Comparison of ENCODE assay signal across 22 mouse cellular contexts in the genomic region with DNA sequence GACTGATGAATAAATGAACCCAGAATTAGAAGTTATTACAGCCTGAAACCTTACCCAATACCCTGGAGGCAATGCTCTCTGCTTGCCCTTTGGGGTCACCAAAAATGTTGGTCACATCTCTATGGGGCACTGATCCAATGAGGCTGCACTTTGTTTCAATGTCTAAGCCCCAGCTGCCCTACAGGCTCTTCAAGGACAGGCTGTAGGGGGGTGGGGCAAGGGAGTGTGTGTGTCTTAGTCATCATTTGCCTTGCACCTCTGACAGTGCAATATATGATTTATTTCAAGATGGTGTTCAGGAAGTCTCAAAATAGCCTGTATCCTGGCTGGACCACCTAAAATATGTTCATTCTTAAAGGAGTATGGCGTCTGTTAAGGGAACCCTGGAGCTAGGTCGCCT. TPM values are rescaled to one million over a fixed set of nuclear protein-coding genes. Genes with fewer than 3 reads are reported as not detected.
A peak's percentile ranks its signal among the peaks of the same experiment; 100 is the strongest.
DNase-seq lines count a peak whose midpoint lies in the region; ATAC-seq and TF ChIP-seq lines count a peak whose summit lies in the region.
"Had no signal": no experiment of that assay in that cellular context is flagged by ENCODE, and none has a peak within 500 bp of the region (broad histone marks: within the 10 kb centered on the region; RNA-seq: fewer than 3 reads in every experiment).

No protein-coding gene starts in this region.

- TF ChIP-seq EP300 in liver, postnatal 0 days (IDR thresholded peaks at IDR 0.05; ENCODE audit: low read depth): no peak

- H3K4me1 ChIP-seq in liver, postnatal 0 days (ENCODE audit: insufficient read depth): no peaks in the 10 kb centered on the region
- no peaks in the 10 kb centered on the region for H3K4me1 ChIP-seq in liver, embryonic 12.5 days
- H3K4me1 ChIP-seq in embryonic fibroblast, embryonic 13.5 days (ENCODE audit: control insufficient read depth, insufficient read depth, low read length): peaks cover 13% of the 10 kb centered on the region; the same call in 1 of the 2 replicates
- H3K4me1 ChIP-seq: embryonic facial prominence, embryonic 12.5 days; intestine, embryonic 15.5 days had no signal

- H3K27me3 ChIP-seq in liver, postnatal 0 days (ENCODE audit: insufficient read depth, low read length): no peaks in the 10 kb centered on the region
- H3K27me3 ChIP-seq in liver, embryonic 12.5 days (replicated peaks): 0 out of 2 replicates have a peak, but pooled peaks cover 3% of the 10 kb centered on the region
- H3K27me3 ChIP-seq: CH12.LX; embryonic facial prominence, embryonic 12.5 days; forebrain, embryonic 12.5 days; heart, embryonic 15.5 days; hindbrain, embryonic 13.5 days; intestine, embryonic 15.5 days had no signal

- H3K27ac ChIP-seq in liver, postnatal 0 days (ENCODE audit: low read depth): no peak overlapping the region
- H3K27ac ChIP-seq in liver, embryonic 12.5 days: no peak overlapping the region
- H3K27ac ChIP-seq in embryonic fibroblast, embryonic 13.5 days (ENCODE audit: insufficient read depth, low read length): 0 out of 2 replicates have a peak overlapping the region, but pooled peaks have one; percentile 86
- H3K27ac ChIP-seq: embryonic facial prominence, embryonic 12.5 days; forebrain, embryonic 12.5 days; heart, adult 2 months; heart, embryonic 15.5 days; hindbrain, embryonic 13.5 days; intestine, embryonic 15.5 days had no signal

- WGBS in liver, postnatal 0 days (ENCODE audit: insufficient replicate concordance): 43% methylated on average over 2 of the region's 2 CpGs
- WGBS in liver, embryonic 12.5 days (ENCODE audit: insufficient replicate concordance): 60% methylated on average over 2 of the region's 2 CpGs

- H3K4me3 ChIP-seq in liver, postnatal 0 days (ENCODE audit: low read depth, low read length): no peak overlapping the region
- no peak overlapping the region for H3K4me3 ChIP-seq in liver, embryonic 12.5 days
- no peak overlapping the region for H3K4me3 ChIP-seq in embryonic fibroblast, embryonic 13.5 days (ENCODE audit: insufficient read depth, low read length)
- H3K4me3 ChIP-seq: embryonic facial prominence, embryonic 12.5 days; forebrain, embryonic 12.5 days; heart, adult 2 months; heart, embryonic 15.5 days; hindbrain, embryonic 13.5 days; intestine, embryonic 15.5 days had no signal

- TF ChIP-seq POLR2A in embryonic fibroblast, embryonic 13.5 days (IDR thresholded peaks at IDR 0.05; ENCODE audit: low read depth, low read length): no peak

- no peak overlapping the region for H3K4me2 ChIP-seq in liver, postnatal 0 days (ENCODE audit: low read depth, low read length)
- no peak overlapping the region for H3K4me2 ChIP-seq in liver, embryonic 12.5 days
- H3K4me2 ChIP-seq: embryonic facial prominence, embryonic 12.5 days; forebrain, embryonic 12.5 days; heart, embryonic 11.5 days; heart, embryonic 15.5 days; hindbrain, embryonic 13.5 days; intestine, embryonic 15.5 days had no signal

- TF ChIP-seq CTCF in liver, postnatal 0 days (IDR thresholded peaks at IDR 0.05; ENCODE audit: low read depth): no peak
- TF ChIP-seq CTCF in embryonic fibroblast, embryonic 13.5 days (IDR thresholded peaks at IDR 0.05; ENCODE audit: borderline replicate concordance, insufficient read depth, low read length): no peak

- H3K36me3 ChIP-seq in liver, postnatal 0 days (replicated peaks; ENCODE audit: insufficient read depth, low read length): no peaks in the 10 kb centered on the region
- H3K36me3 ChIP-seq in liver, embryonic 12.5 days: no peaks in the 10 kb centered on the region
- H3K36me3 ChIP-seq: embryonic facial prominence, embryonic 12.5 days; forebrain, embryonic 12.5 days; heart, embryonic 15.5 days; hindbrain, embryonic 13.5 days; intestine, embryonic 15.5 days had no signal

- DNase-seq in adrenal gland, adult (ENCODE audit: inconsistent age in 2 of 2, low spot score in 1 of 2): peak; percentile 29 to 73
- DNase-seq in adrenal gland, adult 18-20 months (ENCODE audit: low spot score in 2 of 2): no peak
- DNase-seq in liver, postnatal 0 days: no peak
- DNase-seq in adrenal gland, postnatal 10 days: peak; percentile 52
- no peak for DNase-seq in gastrocnemius, adult 18-20 months (ENCODE audit: low spot score)
- DNase-seq: cerebellum, adult 11-12 months; cerebellum, adult 9-10 months; cerebellum, postnatal 25 days; gastrocnemius, postnatal 14 days; heart, adult 2 months; heart, postnatal 14 days had no signal

- no peak overlapping the region for H3K9ac ChIP-seq in liver, postnatal 0 days (replicated peaks)
- H3K9ac ChIP-seq in liver, embryonic 12.5 days: no peak overlapping the region
- H3K9ac ChIP-seq: embryonic facial prominence, embryonic 12.5 days; forebrain, embryonic 12.5 days; heart, embryonic 15.5 days; hindbrain, embryonic 13.5 days; intestine, embryonic 15.5 days had no signal

- peak; percentile 19; the same call in 1 of the 2 replicates for ATAC-seq in liver, postnatal 0 days
- ATAC-seq in liver, embryonic 12.5 days: no peak
- ATAC-seq in cerebellum, adult (ENCODE audit: insufficient number of reproducible peaks, low FRiP score, low TSS enrichment): no peak
- ATAC-seq: forebrain, embryonic 16.5 days; intestine, embryonic 15.5 days had no signal

- no peaks in the 10 kb centered on the region for H3K9me3 ChIP-seq in liver, postnatal 0 days (ENCODE audit: low read length)
- H3K9me3 ChIP-seq in liver, embryonic 12.5 days (replicated peaks): no peaks in the 10 kb centered on the region
- H3K9me3 ChIP-seq: embryonic facial prominence, embryonic 12.5 days; forebrain, embryonic 12.5 days; heart, embryonic 15.5 days; hindbrain, embryonic 13.5 days; intestine, embryonic 15.5 days had no signal

RNA-seq across cellular contexts. Expression of gene Shc4, which starts 22.3 kb away (rescaled TPM):
- 1 to 10 TPM; 2.8 to 3.0 TPM for total RNA-seq in adrenal gland, adult 18-20 months (2021)
- 0.26 and 0.32 TPM in 2 replicates for polyA plus RNA-seq in liver, postnatal 0 days (2015; fragmentation: Nextera tagmentation; extraction: Ambion mirVana)
- 0.82 and 0.96 TPM in 2 replicates for polyA plus RNA-seq in liver, embryonic 12.5 days (2016; fragmentation: Nextera tagmentation; extraction: Ambion mirVana)
- 1 to 10 TPM; 2.6 to 3.2 TPM for total RNA-seq in adrenal gland, postnatal 10 days (2021)
- polyA plus RNA-seq in embryonic fibroblast, embryonic 13.5 days (2011; ENCODE audit: insufficient read length, low read depth, missing spikeins): 2.9 and 3.7 TPM in 2 replicates
- total RNA-seq in gastrocnemius, adult 18-20 months (2021): 1 to 10 TPM in 1 of 2 experiments, under 1 TPM in 1; 0.71 to 1.0 TPM

RNA-seq across cellular contexts. Expression of gene Eid1, which starts 28.7 kb away (rescaled TPM):
- total RNA-seq in adrenal gland, adult 18-20 months (2021): 100 to 1,000 TPM; 108 to 126 TPM
- 27.9 and 30.7 TPM in 2 replicates for polyA plus RNA-seq in liver, postnatal 0 days (2015; fragmentation: Nextera tagmentation; extraction: Ambion mirVana)
- polyA plus RNA-seq in liver, embryonic 12.5 days (2016; fragmentation: Nextera tagmentation; extraction: Ambion mirVana): 59.9 and 61.6 TPM in 2 replicates
- total RNA-seq in adrenal gland, postnatal 10 days (2021): 100 to 1,000 TPM; 111 to 122 TPM
- polyA plus RNA-seq in embryonic fibroblast, embryonic 13.5 days (2011; ENCODE audit: insufficient read length, low read depth, missing spikeins): 115 and 131 TPM in 2 replicates
- 10 to 100 TPM; 19.1 to 23.3 TPM for total RNA-seq in gastrocnemius, adult 18-20 months (2021)

Comparison
In these comparisons a context has a peak if more than half of its experiments do, and no peak if none do; other contexts are left out.
1. DNase-seq: peak in adrenal gland, adult (2 of 2) and adrenal gland, postnatal 10 days (single experiment); none in adrenal gland, adult 18-20 months (0 of 2), liver, postnatal 0 days (single experiment) and gastrocnemius, adult 18-20 months (single experiment).
2. RNA of gene Eid1, which starts 28.7 kb away (total RNA-seq): 108 to 126 TPM in adrenal gland, adult 18-20 months and 111 to 122 TPM in adrenal gland, postnatal 10 days; 19.1 to 23.3 TPM in gastrocnemius, adult 18-20 months; every median in the first group is over 4 times any median in the second.